Mouse (Mus musculus): Measurements from ENCODE around the gene Dnajb4. TPM values are rescaled to one million over a fixed set of nuclear protein-coding genes. Genes with fewer than 3 reads are reported as not detected.
A peak's percentile ranks its signal among the peaks of the same experiment; 100 is the strongest.
"Not testable (repeated sequence)": the region's sequence is repeated elsewhere in the genome, so short reads cannot be mapped to it uniquely, and the experiment has no call there.

Gene Dnajb4
- 26.6 and 29.0 TPM in 2 replicates for polyA plus RNA-seq (2014; fragmentation: Nextera tagmentation; extraction: Ambion mirVana)

DNA sequence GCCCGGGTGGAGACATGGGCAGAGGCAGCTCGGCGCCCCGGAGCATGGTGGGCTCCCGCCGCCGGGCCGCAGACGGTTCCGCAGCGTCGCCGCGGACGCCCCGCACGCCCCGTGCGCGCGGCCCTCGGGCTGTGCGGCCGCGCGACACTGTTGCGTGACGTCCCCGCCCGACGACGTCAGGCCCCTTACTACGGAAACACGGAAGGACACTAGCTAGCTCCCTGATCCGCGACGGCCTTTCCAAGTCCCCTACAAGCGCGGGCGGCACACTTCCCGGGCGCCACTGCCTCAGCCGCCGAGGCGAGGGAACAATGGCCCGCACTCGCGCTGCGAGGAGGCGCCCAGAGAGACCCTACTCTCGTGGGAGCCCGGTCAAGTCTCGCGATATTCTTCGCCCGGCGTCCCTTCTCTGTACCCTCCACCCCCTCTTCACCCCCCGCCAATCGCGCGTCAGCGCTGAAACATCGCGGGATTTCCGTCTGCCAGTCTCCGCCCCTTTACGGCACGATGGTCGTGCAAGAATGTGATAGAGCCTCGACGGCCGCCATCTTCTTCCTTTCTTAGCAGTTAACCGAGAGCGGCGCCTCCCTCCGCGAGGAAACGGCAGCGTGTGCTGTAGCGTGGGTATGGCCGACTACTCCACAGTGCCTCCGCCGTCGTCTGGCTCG lies at the start of gene Dnajb4, which contains the start of gene Fubp1:
Dnajb4 (minus strand) TSS at position 336 of the 668 bp plus-strand sequence.
Fubp1 (plus strand) TSS at position 456 of the 668 bp plus-strand sequence.
- Histone ChIP-seq H3K36me3 (ENCODE audit: control insufficient read depth, insufficient read depth, low read length) (no peaks in the 10 kb centered on the region), H3K27me3 (ENCODE audit: control insufficient read depth, insufficient read depth, low read length) (no peaks in the 10 kb centered on the region), H3K9ac (ENCODE audit: low read length) (peak within 1 kb of the TSS; percentile 100), H3K27ac (ENCODE audit: low read depth, low read length) (peak within 1 kb of the TSS; percentile 99), H3K4me3 (ENCODE audit: low read depth, low read length) (peak within 1 kb of the TSS; percentile 98), H3K9me3 (ENCODE audit: control insufficient read depth, low read length) (no peaks in the 10 kb centered on the region), H3K4me2 (peak within 1 kb of the TSS; percentile 89), H3K4me1 (ENCODE audit: control insufficient read depth, insufficient read depth, low read length) (peaks cover 27% of the 10 kb centered on the region)
- WGBS, result under 1% methylated on average over 83 of the region's 85 CpGs
- ATAC-seq (ENCODE audit: low FRiP score), result peak; percentile 96
- DNase-seq (ENCODE audit: low spot score, missing footprints), result peak; percentile 99

GRCm38 (mm10) chr3:152259409-152259808 lies 49.3 kb upstream of the Dnajb4 start:
- not testable (repeated sequence) for H3K36me3 ChIP-seq (ENCODE audit: control insufficient read depth, insufficient read depth, low read length); H3K27ac ChIP-seq (ENCODE audit: low read depth, low read length); H3K4me3 ChIP-seq (ENCODE audit: low read depth, low read length); H3K4me1 ChIP-seq (ENCODE audit: control insufficient read depth, insufficient read depth, low read length); H3K9me3 ChIP-seq (ENCODE audit: control insufficient read depth, low read length); H3K27me3 ChIP-seq (ENCODE audit: control insufficient read depth, insufficient read depth, low read length); H3K9ac ChIP-seq (ENCODE audit: low read length); H3K4me2 ChIP-seq
- ATAC-seq (ENCODE audit: low FRiP score) (peak; percentile 79), DNase-seq (ENCODE audit: low spot score, missing footprints) (peak; percentile 98)
- 45% methylated on average over 7 of the region's 9 CpGs for WGBS

DNA sequence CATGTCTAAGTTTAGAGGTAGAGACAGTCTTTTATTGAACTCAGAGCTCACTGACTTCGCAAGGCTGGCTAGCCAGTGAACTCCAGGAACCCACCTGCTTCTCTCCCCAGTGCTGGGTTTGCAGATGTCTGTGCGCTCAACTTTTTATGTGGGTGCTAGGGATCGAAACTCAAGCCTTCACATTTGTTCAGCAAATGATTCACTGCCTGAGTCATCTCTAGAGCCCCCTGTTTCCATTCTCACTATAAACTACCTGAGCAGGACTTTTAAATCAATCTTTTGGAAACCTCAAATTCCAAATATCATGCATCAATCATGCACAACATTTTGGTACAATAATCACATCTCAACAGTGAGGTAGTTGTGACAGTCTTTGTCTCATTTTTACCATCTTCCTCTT lies 47.4 kb upstream of the Dnajb4 start:
- Histone ChIP-seq H3K4me2 (no peak overlapping the region), H3K4me3 (ENCODE audit: low read depth, low read length) (no peak overlapping the region), H3K36me3 (ENCODE audit: control insufficient read depth, insufficient read depth, low read length) (no peaks in the 10 kb centered on the region), H3K27ac (ENCODE audit: low read depth, low read length) (no peak overlapping the region), H3K9me3 (ENCODE audit: control insufficient read depth, low read length) (no peaks in the 10 kb centered on the region), H3K27me3 (ENCODE audit: control insufficient read depth, insufficient read depth, low read length) (no peaks in the 10 kb centered on the region), H3K9ac (ENCODE audit: low read length) (no peak overlapping the region), H3K4me1 (ENCODE audit: control insufficient read depth, insufficient read depth, low read length) (no peaks in the 10 kb centered on the region)
- 87% methylated on average over 3 of the region's 3 CpGs for WGBS
- DNase-seq (ENCODE audit: low spot score, missing footprints) (no peak), ATAC-seq (ENCODE audit: low FRiP score) (no peak)

- Histone ChIP-seq H3K4me1 (ENCODE audit: control insufficient read depth, insufficient read depth, low read length) (no peaks in the 10 kb centered on the region), H3K9ac (ENCODE audit: low read length) (no peak overlapping the region), H3K4me2 (no peak overlapping the region), H3K27me3 (ENCODE audit: control insufficient read depth, insufficient read depth, low read length) (no peaks in the 10 kb centered on the region), H3K27ac (ENCODE audit: low read depth, low read length) (no peak overlapping the region), H3K9me3 (ENCODE audit: control insufficient read depth, low read length) (no peaks in the 10 kb centered on the region), H3K4me3 (ENCODE audit: low read depth, low read length) (no peak overlapping the region), H3K36me3 (ENCODE audit: control insufficient read depth, insufficient read depth, low read length) (no peaks in the 10 kb centered on the region)
- DNase-seq (ENCODE audit: low spot score, missing footprints) (peak; percentile 37), ATAC-seq (ENCODE audit: low FRiP score) (no peak)
- WGBS, result 91% methylated on average over 1 of the region's 1 CpGs
Observed at GRCm38 (mm10) chr3:152250487-152250886, 40.4 kb upstream of the Dnajb4 start.

DNA sequence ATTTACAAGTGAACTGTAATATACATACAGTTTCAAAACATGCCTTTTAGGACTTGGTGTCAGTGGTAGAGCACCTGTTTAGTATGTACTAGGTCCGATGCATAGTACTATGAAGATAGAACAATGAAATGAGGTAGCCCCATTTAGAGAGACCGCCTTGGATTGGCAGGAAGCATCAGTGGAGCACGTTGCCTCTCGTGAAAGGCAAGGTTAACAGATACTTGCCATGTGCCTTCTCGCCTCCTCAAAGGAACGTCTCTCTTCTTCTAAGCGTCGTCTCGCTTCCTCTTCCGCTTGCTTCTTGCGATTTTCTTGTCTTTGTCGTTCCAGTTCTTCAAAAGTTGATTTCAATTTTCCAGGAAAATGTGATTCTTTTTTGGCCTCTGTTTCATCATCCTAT lies 37.6 kb upstream of the Dnajb4 start:
- Histone ChIP-seq H3K4me1 (ENCODE audit: control insufficient read depth, insufficient read depth, low read length) (no peaks in the 10 kb centered on the region), H3K27me3 (ENCODE audit: control insufficient read depth, insufficient read depth, low read length) (no peaks in the 10 kb centered on the region), H3K36me3 (ENCODE audit: control insufficient read depth, insufficient read depth, low read length) (no peaks in the 10 kb centered on the region), H3K4me2 (no peak overlapping the region), H3K27ac (ENCODE audit: low read depth, low read length) (no peak overlapping the region), H3K4me3 (ENCODE audit: low read depth, low read length) (no peak overlapping the region), H3K9me3 (ENCODE audit: control insufficient read depth, low read length) (no peaks in the 10 kb centered on the region), H3K9ac (ENCODE audit: low read length) (no peak overlapping the region)
- DNase-seq (ENCODE audit: low spot score, missing footprints), result no peak
- ATAC-seq (ENCODE audit: low FRiP score), result no peak
- 92% methylated on average over 12 of the region's 12 CpGs for WGBS

DNA sequence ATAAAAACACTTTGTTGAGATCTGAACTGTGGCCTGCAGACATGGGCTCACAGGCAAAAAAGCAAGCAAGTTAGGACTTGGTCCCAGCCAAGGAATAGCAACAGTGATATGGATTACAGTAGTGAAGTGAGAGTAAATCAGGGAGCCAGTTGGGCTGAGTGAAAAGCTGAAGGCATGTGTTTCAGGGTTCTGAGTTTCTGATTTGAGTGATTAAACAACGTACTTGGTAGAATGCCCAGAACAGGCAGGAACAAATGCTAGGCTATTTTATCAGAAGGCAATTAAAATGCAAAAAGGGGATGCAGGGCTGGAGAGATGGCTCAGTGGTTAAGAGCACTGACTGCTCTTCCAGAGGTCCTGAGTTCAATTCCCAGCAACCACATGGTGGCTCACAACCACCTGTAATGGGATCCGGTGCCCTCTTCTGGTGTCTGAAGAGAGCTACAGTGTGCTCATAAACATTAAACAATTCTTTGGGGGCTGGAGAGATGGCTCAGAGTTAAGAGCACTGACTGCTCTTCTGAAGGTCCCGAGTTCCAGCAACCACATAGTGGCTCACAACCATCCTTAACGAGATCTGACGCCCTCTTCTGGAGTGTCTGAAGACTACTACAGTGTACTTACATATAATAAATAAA lies 35.3 kb upstream of the Dnajb4 start:
- H3K9me3 ChIP-seq (ENCODE audit: control insufficient read depth, low read length), result no peaks in the 10 kb centered on the region
- no peak overlapping the region for H3K27ac ChIP-seq (ENCODE audit: low read depth, low read length)
- no peaks in the 10 kb centered on the region for H3K4me1 ChIP-seq (ENCODE audit: control insufficient read depth, insufficient read depth, low read length)
- no peak overlapping the region for H3K9ac ChIP-seq (ENCODE audit: low read length)
- no peaks in the 10 kb centered on the region for H3K36me3 ChIP-seq (ENCODE audit: control insufficient read depth, insufficient read depth, low read length)
- H3K4me3 ChIP-seq (ENCODE audit: low read depth, low read length), result no peak overlapping the region
- DNase-seq (ENCODE audit: low spot score, missing footprints), result no peak
- 77% methylated on average over 5 of the region's 5 CpGs for WGBS
- no peak for ATAC-seq (ENCODE audit: low FRiP score)
- H3K4me2 ChIP-seq, result no peak overlapping the region
- no peaks in the 10 kb centered on the region for H3K27me3 ChIP-seq (ENCODE audit: control insufficient read depth, insufficient read depth, low read length)

DNA sequence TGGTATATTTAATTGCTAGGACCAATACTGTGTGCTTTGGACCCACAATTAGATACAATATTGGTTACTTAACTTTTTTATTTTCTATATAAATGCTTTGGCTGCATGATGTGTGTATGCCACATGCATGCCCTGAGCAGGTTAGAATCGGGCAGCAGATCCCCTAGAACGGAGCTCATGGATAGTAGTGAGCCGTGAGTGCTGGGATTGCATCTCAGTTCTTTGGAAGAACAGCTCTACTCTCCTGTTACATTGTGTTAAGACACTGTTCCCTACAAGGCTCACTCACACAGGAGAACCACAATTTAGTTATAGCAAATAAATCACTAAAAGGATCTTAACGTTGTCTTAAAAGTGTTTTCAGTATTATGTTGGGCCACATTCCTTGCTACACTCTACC lies 33.2 kb upstream of the Dnajb4 start:
- DNase-seq (ENCODE audit: low spot score, missing footprints) (peak; percentile 77), ATAC-seq (ENCODE audit: low FRiP score) (no peak)
- no peaks in the 10 kb centered on the region for H3K27me3 ChIP-seq (ENCODE audit: control insufficient read depth, insufficient read depth, low read length)
- no peak overlapping the region for H3K27ac ChIP-seq (ENCODE audit: low read depth, low read length)
- H3K4me1 ChIP-seq (ENCODE audit: control insufficient read depth, insufficient read depth, low read length), result no peaks in the 10 kb centered on the region
- no peak overlapping the region for H3K4me3 ChIP-seq (ENCODE audit: low read depth, low read length)
- H3K4me2 ChIP-seq, result no peak overlapping the region
- no peaks in the 10 kb centered on the region for H3K9me3 ChIP-seq (ENCODE audit: control insufficient read depth, low read length)
- H3K9ac ChIP-seq (ENCODE audit: low read length), result no peak overlapping the region
- WGBS, result 79% methylated on average over 4 of the region's 4 CpGs
- no peaks in the 10 kb centered on the region; the same call in 1 of the 2 replicates for H3K36me3 ChIP-seq (ENCODE audit: control insufficient read depth, insufficient read depth, low read length)

DNA sequence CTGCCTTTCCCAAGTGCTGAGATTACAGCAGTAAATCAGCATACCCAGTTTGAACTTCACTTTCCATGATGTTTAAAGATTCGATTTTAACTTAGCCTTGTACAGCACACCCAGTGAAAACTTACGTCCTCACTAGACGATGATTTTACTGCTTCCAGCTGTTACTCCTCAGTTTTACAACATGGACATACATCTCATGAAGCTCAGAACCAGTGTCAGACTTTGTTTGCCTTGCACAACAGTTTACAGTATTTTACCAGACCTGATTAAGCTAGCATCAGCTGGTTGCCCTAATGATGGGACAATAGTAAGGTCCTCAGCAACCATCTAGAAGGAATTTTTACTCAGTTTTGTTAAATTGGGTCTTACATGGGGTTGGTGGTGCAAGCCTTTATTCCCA lies 31.0 kb upstream of the Dnajb4 start:
- 95% methylated on average over 3 of the region's 3 CpGs for WGBS
- Histone ChIP-seq H3K36me3 (ENCODE audit: control insufficient read depth, insufficient read depth, low read length) (peaks cover 8% of the 10 kb centered on the region; the same call in 1 of the 2 replicates), H3K4me3 (ENCODE audit: low read depth, low read length) (no peak overlapping the region), H3K27ac (ENCODE audit: low read depth, low read length) (no peak overlapping the region), H3K9me3 (ENCODE audit: control insufficient read depth, low read length) (no peaks in the 10 kb centered on the region), H3K27me3 (ENCODE audit: control insufficient read depth, insufficient read depth, low read length) (no peaks in the 10 kb centered on the region), H3K4me1 (ENCODE audit: control insufficient read depth, insufficient read depth, low read length) (no peaks in the 10 kb centered on the region), H3K9ac (ENCODE audit: low read length) (no peak overlapping the region), H3K4me2 (no peak overlapping the region)
- DNase-seq (ENCODE audit: low spot score, missing footprints) (peak; percentile 79), ATAC-seq (ENCODE audit: low FRiP score) (no peak)

DNA sequence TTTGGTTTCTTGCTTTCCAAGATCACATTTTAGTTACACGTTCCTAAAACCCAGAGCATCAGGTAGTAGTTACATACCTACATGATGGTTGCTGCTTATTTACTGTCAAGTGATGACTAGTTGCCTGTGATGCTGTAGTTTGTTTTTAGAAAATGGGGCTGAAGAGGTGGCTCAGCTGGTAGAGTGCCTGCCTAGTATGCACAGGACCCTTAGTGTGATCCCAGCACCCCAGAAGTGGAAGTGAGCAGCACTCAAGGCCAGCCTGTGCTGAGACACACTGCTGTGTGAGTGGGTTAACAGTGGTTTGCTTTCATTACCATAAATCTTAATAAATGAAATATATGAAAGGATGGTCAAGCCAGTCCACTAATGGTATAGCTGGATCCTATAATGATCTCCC lies 29.5 kb upstream of the Dnajb4 start:
- Histone ChIP-seq H3K36me3 (ENCODE audit: control insufficient read depth, insufficient read depth, low read length) (peaks cover 10% of the 10 kb centered on the region; the same call in 1 of the 2 replicates), H3K4me3 (ENCODE audit: low read depth, low read length) (no peak overlapping the region), H3K27me3 (ENCODE audit: control insufficient read depth, insufficient read depth, low read length) (no peaks in the 10 kb centered on the region), H3K4me1 (ENCODE audit: control insufficient read depth, insufficient read depth, low read length) (no peaks in the 10 kb centered on the region), H3K4me2 (no peak overlapping the region), H3K27ac (ENCODE audit: low read depth, low read length) (no peak overlapping the region), H3K9ac (ENCODE audit: low read length) (no peak overlapping the region), H3K9me3 (ENCODE audit: control insufficient read depth, low read length) (no peaks in the 10 kb centered on the region)
- ATAC-seq (ENCODE audit: low FRiP score), result 0 out of 2 replicates have a peak, but pooled peaks have one; percentile 26
- WGBS, result 92% methylated on average over 1 of the region's 1 CpGs
- DNase-seq (ENCODE audit: low spot score, missing footprints), result peak; percentile 78

Measured in midbrain, embryonic 11.5 days (tissue).